Mouse (Mus musculus) thymus, postnatal 0 days (tissue): ENCODE measurements around the gene Gosr2. TPM values are rescaled to one million over a fixed set of nuclear protein-coding genes. Genes with fewer than 3 reads are reported as not detected.

ENCODE experiments used
- DNase-seq: peaks from one replicate; pipeline ENCODE4 v3.0.0-alpha.2; 2015; ENCODE audit warnings: low spot score
- polyA plus RNA-seq: library from polyadenylated mRNA; unstranded; fragments of >200 nt; fragmentation: Nextera tagmentation; extraction: Ambion mirVana; gene quantifications from 2 replicates; pipeline ENCODE4 v1.2.1, GENCODE M21; 2015

Gosr2 gene
- polyA plus RNA-seq = 87.5 and 91.5 TPM in 2 replicates

DNA sequence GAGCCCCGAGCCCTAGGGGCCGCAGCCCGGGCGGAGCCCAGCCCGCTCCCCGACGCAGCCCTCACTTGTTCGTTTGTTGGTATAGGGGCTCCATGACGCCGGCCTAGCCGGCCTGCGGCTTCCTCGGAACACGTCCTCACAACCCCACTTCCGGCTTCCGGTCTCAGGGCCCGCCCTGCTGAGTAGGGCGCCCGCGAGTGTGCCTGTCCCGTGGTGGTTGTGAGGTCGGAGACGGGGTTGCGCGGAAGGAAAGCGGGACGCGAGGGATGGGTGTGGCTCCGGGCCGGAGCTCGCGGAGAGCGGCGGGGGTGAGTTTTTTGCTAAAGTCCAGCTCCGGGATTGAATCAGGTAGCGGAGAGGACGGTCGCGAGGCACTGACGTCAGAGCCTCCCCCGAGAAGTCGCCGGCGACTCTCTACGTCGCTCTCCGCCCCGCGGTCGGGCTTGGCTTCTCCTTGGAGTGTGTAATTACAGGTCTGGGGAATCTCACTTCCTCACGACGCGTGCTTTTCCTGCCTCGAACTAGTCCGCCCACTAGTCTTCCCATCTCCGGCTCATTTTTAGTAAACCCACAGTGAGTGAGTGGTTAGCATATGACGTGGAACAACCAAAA is at the start of gene Gosr2:
Gene Gosr2, minus strand, starts transcription at position 334 of the 612 bp plus-strand sequence.
- DNase-seq = peak; percentile 94

DNA sequence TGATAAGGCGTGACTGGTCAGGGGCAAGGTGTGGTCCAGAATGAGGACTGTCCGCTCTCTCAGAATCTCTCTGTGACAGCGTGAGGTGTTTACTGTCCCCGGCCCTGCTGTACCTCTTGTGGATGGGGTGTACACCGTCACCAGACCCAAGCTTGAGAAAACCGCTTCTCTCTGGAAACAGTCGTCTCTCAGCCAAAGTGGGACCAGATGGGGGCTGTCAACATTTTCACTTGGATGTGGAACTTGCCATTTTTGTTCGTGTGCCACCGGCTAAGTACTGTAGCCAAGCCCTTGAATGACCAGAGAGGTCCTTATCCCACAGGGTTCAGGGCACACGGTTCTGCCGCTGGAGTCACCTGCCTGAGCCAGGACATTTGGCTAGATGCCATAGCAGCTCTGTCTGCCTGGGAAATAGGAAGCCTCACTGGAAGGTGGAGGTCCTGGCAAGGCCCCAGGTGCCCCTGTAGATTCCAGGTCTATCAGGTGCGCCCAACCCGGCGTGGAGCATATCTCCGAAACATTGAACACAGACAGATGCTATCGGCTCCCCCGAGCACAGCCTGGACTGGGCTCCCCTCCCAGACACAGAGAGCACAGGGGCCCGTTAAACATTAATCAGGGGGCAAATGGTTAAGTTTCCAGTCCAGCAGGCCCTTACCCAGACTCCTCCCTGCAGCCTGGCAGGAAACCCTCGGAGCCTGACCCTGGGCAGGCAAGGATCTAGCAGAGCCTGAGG is 37.5 kb upstream of the Gosr2 start:
- no peak for DNase-seq

DNA sequence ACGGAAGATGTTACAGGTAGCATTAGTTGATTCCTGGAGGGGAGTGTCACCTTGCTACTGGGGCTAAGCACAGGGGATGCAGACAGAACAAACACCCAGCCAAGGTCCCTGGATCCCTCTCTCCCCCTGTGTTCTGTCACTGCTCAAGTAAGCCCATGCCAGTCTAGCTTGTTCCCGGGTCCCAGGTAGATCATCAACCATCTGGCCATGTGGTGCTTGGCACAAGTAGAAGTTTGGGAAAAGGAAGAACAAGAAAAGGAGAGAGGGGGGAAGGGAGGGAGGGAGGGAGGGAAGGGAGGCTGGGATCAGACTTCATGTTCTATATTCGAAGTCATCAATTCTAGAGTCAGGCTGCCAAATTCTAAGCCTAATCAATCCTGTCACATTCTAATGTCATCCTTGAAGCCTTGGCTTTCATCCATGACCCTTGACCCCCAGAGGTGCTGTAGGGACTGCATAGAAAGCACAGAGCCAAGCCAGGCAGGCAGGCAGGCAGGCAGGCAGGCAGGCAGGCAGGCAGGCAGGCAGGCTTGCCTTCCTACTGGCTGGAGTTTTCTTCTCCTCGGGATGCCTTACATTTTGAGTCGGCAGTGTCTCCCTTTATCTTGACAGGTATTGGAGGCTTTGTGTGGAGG is 36.8 kb upstream of the Gosr2 start:
- DNase-seq = no peak

DNA sequence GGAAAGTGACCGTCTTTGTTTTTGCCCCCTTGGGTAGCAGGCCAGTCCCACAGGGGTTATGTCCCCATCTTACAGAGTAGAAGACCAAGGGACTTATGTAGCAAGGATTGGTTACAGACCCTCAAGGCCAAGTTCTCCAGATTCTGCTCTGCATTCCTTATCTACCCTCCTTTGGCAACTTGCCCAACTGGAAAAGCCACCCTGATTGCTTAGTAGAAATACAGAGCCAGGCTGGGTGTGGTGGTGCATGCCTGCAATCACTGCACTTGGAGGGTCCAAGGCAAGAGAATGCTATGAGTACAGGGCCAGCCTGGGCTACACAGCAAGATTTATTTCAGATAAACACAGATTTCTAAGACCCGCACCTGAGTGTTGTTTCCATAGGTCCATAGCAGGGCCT is 36.3 kb upstream of the Gosr2 start:
- DNase-seq = no peak

GRCm38 (mm10) chr11:103733069-103733468 is 35.4 kb upstream of the Gosr2 start:
- DNase-seq = no peak

- DNase-seq = no peak
Observed at GRCm38 (mm10) chr11:103732306-103732705, 34.6 kb upstream of the Gosr2 start.

DNA sequence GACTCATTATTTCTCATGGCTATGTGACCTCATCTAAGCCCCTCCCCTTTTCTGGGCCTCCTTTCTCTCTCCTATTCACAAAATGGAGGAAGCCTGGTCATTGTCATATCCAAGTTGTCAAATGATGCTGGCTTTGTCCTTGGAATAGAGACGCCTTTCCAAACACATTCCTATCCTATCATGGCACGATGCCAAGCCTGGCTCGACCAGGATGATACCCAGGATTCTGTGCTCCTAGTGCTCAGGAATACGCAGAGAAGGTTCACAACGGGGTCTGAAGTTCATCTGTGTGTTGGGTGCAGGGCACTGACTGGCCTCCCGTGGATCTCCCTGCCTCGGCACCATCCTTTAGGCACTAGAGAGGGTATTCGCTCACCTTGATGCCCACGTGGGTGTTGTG is 33.9 kb upstream of the Gosr2 start:
- no peak for DNase-seq

DNA sequence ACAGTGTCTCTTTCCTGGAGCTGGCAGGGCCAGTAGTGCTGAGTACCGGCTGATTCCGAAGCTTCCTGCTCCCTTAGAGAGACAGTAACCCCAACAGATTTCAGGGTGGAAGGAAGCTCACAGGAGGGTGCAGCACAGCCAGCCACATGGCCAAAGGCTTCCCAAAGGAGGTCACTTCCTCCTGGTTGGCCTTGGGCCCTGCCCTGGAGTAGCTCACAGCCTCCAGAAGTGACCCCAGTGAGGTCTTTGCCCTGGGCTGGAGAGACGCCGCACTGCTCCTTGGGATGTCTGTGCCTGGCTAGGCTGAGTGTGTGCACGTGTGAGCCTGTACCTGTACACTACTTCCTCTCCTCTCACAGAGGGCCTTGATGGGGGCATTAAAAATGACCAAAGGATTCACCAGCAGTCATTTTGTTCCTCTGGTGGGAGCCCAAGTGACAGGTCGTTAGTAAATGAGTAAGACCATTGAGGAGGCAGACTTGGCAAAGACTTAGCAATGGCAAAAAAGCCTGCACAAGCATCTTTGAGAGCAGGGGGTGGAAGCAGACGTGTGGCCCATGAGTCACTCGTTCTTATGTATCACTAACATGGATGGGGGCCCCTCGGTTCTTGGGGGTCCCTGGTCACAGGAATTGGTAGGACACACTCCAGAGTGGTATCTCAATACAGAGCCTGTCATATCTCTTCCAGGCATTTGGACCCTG is 31.7 kb upstream of the Gosr2 start:
- no peak for DNase-seq

- DNase-seq = no peak
Observed at GRCm38 (mm10) chr11:103724331-103724771, 26.7 kb upstream of the Gosr2 start.

- DNase-seq = no peak
Observed at GRCm38 (mm10) chr11:103722040-103722481, 24.4 kb upstream of the Gosr2 start.

- peak; percentile 19 for DNase-seq
Observed at GRCm38 (mm10) chr11:103721468-103722039, 23.9 kb upstream of the Gosr2 start.

- no peak for DNase-seq
Observed at GRCm38 (mm10) chr11:103719436-103719835, 21.7 kb upstream of the Gosr2 start.

- no peak for DNase-seq
Observed at GRCm38 (mm10) chr11:103716971-103717370, 19.3 kb upstream of the Gosr2 start.

- no peak for DNase-seq
Observed at GRCm38 (mm10) chr11:103714074-103714473, 16.4 kb upstream of the Gosr2 start.

GRCm38 (mm10) chr11:103711851-103712587 is 14.3 kb upstream of the Gosr2 start:
- DNase-seq = no peak

GRCm38 (mm10) chr11:103709982-103710381 is 12.3 kb upstream of the Gosr2 start:
- no peak for DNase-seq

GRCm38 (mm10) chr11:103707005-103707404 is 9.3 kb upstream of the Gosr2 start:
- DNase-seq = no peak

DNA sequence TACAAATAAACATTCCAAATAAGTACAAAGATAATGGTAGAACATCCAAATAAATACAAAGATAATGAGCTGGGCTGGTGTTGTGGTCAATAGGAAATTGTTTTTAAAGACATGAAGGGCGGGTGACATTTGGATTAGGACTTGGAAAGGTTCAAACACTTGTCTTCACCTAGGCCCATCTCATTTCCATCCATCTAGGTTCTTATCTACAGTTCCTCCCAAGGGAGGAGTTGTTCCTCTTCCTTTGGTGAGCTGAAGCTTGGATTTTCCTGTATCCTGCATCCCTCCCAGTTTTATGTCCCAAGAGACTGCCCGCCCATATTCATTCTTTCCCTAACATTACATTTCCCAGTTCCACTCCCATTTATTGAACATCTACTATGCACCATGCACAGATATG is 528 bp upstream of the Gosr2 start:
- no peak for DNase-seq

DNA sequence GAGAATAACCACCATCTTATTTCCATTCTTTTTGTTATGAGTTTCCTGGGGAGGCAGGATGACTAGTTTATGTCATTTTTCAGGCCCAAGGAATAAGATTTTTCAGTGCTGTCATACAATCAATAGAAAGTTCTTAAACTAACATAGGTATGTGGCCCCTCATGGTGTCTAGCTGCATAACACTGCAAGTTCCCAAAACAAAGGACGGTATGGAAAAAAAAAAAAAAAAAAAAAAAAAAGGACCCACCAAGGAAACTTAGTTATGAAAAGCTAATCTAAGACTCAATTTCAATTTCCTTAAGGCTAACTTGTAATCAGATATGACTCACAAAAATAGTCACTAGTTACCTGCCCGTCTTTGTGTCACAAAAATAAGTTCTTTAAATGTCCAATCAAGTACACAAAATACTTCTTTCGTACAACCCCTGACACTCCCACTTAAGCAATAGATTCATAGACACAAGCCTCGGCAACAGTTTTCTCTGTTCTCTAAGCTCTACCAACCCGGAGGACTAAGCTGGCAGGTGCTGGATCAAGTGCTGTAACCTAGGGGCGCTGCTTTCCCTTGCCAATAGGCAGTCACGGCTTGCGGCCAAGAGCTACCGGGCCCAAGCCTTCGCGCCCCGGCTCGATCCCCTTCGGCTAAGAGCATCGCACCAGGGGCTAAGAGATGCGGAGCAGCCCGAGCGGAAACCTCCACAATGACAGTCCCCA is 690 bp downstream of the Gosr2 start:
- DNase-seq = no peak

DNA sequence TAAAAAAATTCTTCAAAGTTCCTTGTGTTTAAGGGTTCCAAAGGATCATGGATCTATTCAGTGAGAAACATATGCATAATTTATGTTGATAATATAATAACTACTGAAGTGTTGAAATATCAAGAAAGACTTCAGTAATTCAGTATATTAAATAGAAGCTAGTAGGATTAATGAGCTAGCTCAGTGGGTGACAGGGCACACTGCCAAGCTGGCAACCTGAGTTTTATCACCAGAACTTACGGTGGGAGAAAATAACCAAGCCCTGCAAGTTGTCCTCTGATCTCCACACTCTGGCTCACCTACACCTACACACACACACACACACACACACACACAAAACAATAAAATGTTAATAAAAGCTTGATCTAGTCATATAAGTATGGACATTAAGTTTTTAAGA is 4.5 kb downstream of the Gosr2 start:
- DNase-seq = no peak
